Mouse (Mus musculus): ENCODE data around the gene Map6. TPM values are rescaled to one million over a fixed set of nuclear protein-coding genes. Genes with fewer than 3 reads are reported as not detected.

Map6 gene
- polyA plus RNA-seq, 1 experiment from 2014 or later, result 3.2 TPM

- Histone ChIP-seq H3K4me3 (no peak overlapping the region), H3K4me2 (no peak overlapping the region), H3K4me1 (peaks cover 29% of the 10 kb centered on the region), H3K27ac (replicated peaks) (no peak overlapping the region), H3K27me3 (replicated peaks) (no peaks in the 10 kb centered on the region), H3K9ac (no peak overlapping the region; the same call in 1 of the 2 replicates), H3K9me3 (no peaks in the 10 kb centered on the region), H3K36me3 (no peaks in the 10 kb centered on the region)
- WGBS, result 39% methylated on average over 6 of the region's 6 CpGs
- no peak for ATAC-seq (ENCODE audit: extremely low read depth, insufficient number of reproducible peaks, low FRiP score, low TSS enrichment)
Observed at GRCm38 (mm10) chr7:99290925-99291324, 23.7 kb downstream of the Map6 start.

GRCm38 (mm10) chr7:99294198-99294780, 27.0 kb downstream of the Map6 start:
- 83% methylated on average over 2 of the region's 2 CpGs for WGBS
- H3K4me1 ChIP-seq, result peaks cover 27% of the 10 kb centered on the region
- no peak overlapping the region for H3K4me2 ChIP-seq
- H3K27me3 ChIP-seq (replicated peaks), result no peaks in the 10 kb centered on the region
- H3K27ac ChIP-seq (replicated peaks), result no peak overlapping the region
- H3K9me3 ChIP-seq, result no peaks in the 10 kb centered on the region
- no peak overlapping the region for H3K9ac ChIP-seq
- H3K4me3 ChIP-seq, result no peak overlapping the region
- ATAC-seq (ENCODE audit: extremely low read depth, insufficient number of reproducible peaks, low FRiP score, low TSS enrichment), result no peak
- no peaks in the 10 kb centered on the region for H3K36me3 ChIP-seq

GRCm38 (mm10) chr7:99295104-99295503, 27.9 kb downstream of the Map6 start:
- no peaks in the 10 kb centered on the region for H3K9me3 ChIP-seq
- no peak overlapping the region for H3K4me2 ChIP-seq
- no peak for ATAC-seq (ENCODE audit: extremely low read depth, insufficient number of reproducible peaks, low FRiP score, low TSS enrichment)
- no peaks in the 10 kb centered on the region for H3K27me3 ChIP-seq (replicated peaks)
- 60% methylated on average over 8 of the region's 8 CpGs for WGBS
- H3K36me3 ChIP-seq, result no peaks in the 10 kb centered on the region
- no peak overlapping the region for H3K27ac ChIP-seq (replicated peaks)
- H3K4me3 ChIP-seq, result no peak overlapping the region
- no peak overlapping the region for H3K9ac ChIP-seq
- H3K4me1 ChIP-seq, result peaks cover 20% of the 10 kb centered on the region

GRCm38 (mm10) chr7:99300650-99301175, 33.5 kb downstream of the Map6 start:
- Histone ChIP-seq H3K27ac (replicated peaks) (no peak overlapping the region), H3K9ac (no peak overlapping the region), H3K4me3 (no peak overlapping the region), H3K4me1 (peaks cover 18% of the 10 kb centered on the region), H3K4me2 (no peak overlapping the region), H3K9me3 (no peaks in the 10 kb centered on the region), H3K27me3 (replicated peaks) (no peaks in the 10 kb centered on the region), H3K36me3 (no peaks in the 10 kb centered on the region)
- whole genome bisulfite sequencing, result 44% methylated on average over 3 of the region's 3 CpGs
- no peak for ATAC-seq (ENCODE audit: extremely low read depth, insufficient number of reproducible peaks, low FRiP score, low TSS enrichment)

GRCm38 (mm10) chr7:99304029-99304428, 36.8 kb downstream of the Map6 start:
- Histone ChIP-seq H3K27me3 (replicated peaks) (no peaks in the 10 kb centered on the region), H3K36me3 (no peaks in the 10 kb centered on the region), H3K9me3 (no peaks in the 10 kb centered on the region), H3K4me2 (no peak overlapping the region), H3K4me3 (no peak overlapping the region), H3K27ac (replicated peaks) (no peak overlapping the region), H3K4me1 (peaks cover 41% of the 10 kb centered on the region), H3K9ac (peak overlapping the region; percentile 16; the same call in 1 of the 2 replicates)
- no peak for ATAC-seq (ENCODE audit: extremely low read depth, insufficient number of reproducible peaks, low FRiP score, low TSS enrichment)
- 42% methylated on average over 6 of the region's 6 CpGs for WGBS

GRCm38 (mm10) chr7:99304949-99305372, 37.7 kb downstream of the Map6 start:
- no peak for ATAC-seq (ENCODE audit: extremely low read depth, insufficient number of reproducible peaks, low FRiP score, low TSS enrichment)
- peaks cover 41% of the 10 kb centered on the region for H3K4me1 ChIP-seq
- H3K27me3 ChIP-seq (replicated peaks), result no peaks in the 10 kb centered on the region
- no peaks in the 10 kb centered on the region for H3K36me3 ChIP-seq
- no peak overlapping the region for H3K4me2 ChIP-seq
- no peak overlapping the region for H3K27ac ChIP-seq (replicated peaks)
- WGBS, result 58% methylated on average over 5 of the region's 5 CpGs
- no peaks in the 10 kb centered on the region for H3K9me3 ChIP-seq
- H3K4me3 ChIP-seq, result no peak overlapping the region
- H3K9ac ChIP-seq, result no peak overlapping the region

- no peak overlapping the region for H3K4me3 ChIP-seq
- H3K9me3 ChIP-seq, result no peaks in the 10 kb centered on the region
- WGBS, result 70% methylated on average over 4 of the region's 4 CpGs
- H3K4me1 ChIP-seq, result peaks cover 38% of the 10 kb centered on the region
- no peaks in the 10 kb centered on the region for H3K27me3 ChIP-seq (replicated peaks)
- H3K4me2 ChIP-seq, result no peak overlapping the region
- no peak overlapping the region for H3K9ac ChIP-seq
- no peak overlapping the region for H3K27ac ChIP-seq (replicated peaks)
- H3K36me3 ChIP-seq, result no peaks in the 10 kb centered on the region
- ATAC-seq (ENCODE audit: extremely low read depth, insufficient number of reproducible peaks, low FRiP score, low TSS enrichment), result no peak
Observed at GRCm38 (mm10) chr7:99305688-99306087, 38.4 kb downstream of the Map6 start.

- 32% methylated on average over 3 of the region's 3 CpGs for WGBS
- Histone ChIP-seq H3K9me3 (no peaks in the 10 kb centered on the region), H3K9ac (peak overlapping the region; percentile 44; the same call in 1 of the 2 replicates), H3K4me3 (no peak overlapping the region), H3K36me3 (no peaks in the 10 kb centered on the region), H3K4me1 (peaks cover 35% of the 10 kb centered on the region), H3K4me2 (no peak overlapping the region), H3K27me3 (replicated peaks) (no peaks in the 10 kb centered on the region), H3K27ac (replicated peaks) (no peak overlapping the region)
- ATAC-seq (ENCODE audit: extremely low read depth, insufficient number of reproducible peaks, low FRiP score, low TSS enrichment), result no peak
Observed at GRCm38 (mm10) chr7:99306640-99307039, 39.4 kb downstream of the Map6 start.

- no peak for ATAC-seq (ENCODE audit: extremely low read depth, insufficient number of reproducible peaks, low FRiP score, low TSS enrichment)
- H3K4me3 ChIP-seq, result no peak overlapping the region
- H3K27me3 ChIP-seq (replicated peaks), result no peaks in the 10 kb centered on the region
- H3K36me3 ChIP-seq, result no peaks in the 10 kb centered on the region
- 69% methylated on average over 7 of the region's 7 CpGs for WGBS
- no peak overlapping the region for H3K4me2 ChIP-seq
- no peak overlapping the region for H3K9ac ChIP-seq
- peaks cover 39% of the 10 kb centered on the region for H3K4me1 ChIP-seq
- H3K9me3 ChIP-seq, result no peaks in the 10 kb centered on the region
- H3K27ac ChIP-seq (replicated peaks), result no peak overlapping the region
Observed at GRCm38 (mm10) chr7:99311433-99311832, 44.2 kb downstream of the Map6 start.

- Histone ChIP-seq H3K36me3 (no peaks in the 10 kb centered on the region), H3K4me2 (no peak overlapping the region), H3K4me3 (no peak overlapping the region), H3K4me1 (peaks cover 34% of the 10 kb centered on the region), H3K9ac (no peak overlapping the region), H3K27ac (replicated peaks) (no peak overlapping the region), H3K9me3 (no peaks in the 10 kb centered on the region), H3K27me3 (replicated peaks) (peaks cover 6% of the 10 kb centered on the region)
- no peak for ATAC-seq (ENCODE audit: extremely low read depth, insufficient number of reproducible peaks, low FRiP score, low TSS enrichment)
- WGBS, result 32% methylated on average over 4 of the region's 4 CpGs
Observed at GRCm38 (mm10) chr7:99312058-99312457, 44.8 kb downstream of the Map6 start.

GRCm38 (mm10) chr7:99312671-99313143, 45.5 kb downstream of the Map6 start:
- no peak for ATAC-seq (ENCODE audit: extremely low read depth, insufficient number of reproducible peaks, low FRiP score, low TSS enrichment)
- no peaks in the 10 kb centered on the region for H3K36me3 ChIP-seq
- H3K4me3 ChIP-seq, result no peak overlapping the region
- 57% methylated on average over 8 of the region's 8 CpGs for WGBS
- no peak overlapping the region for H3K9ac ChIP-seq
- H3K27me3 ChIP-seq (replicated peaks), result peaks cover 11% of the 10 kb centered on the region
- H3K9me3 ChIP-seq, result no peaks in the 10 kb centered on the region
- peaks cover 28% of the 10 kb centered on the region for H3K4me1 ChIP-seq
- no peak overlapping the region for H3K27ac ChIP-seq (replicated peaks)
- no peak overlapping the region for H3K4me2 ChIP-seq

GRCm38 (mm10) chr7:99313253-99313652, 46.0 kb downstream of the Map6 start:
- no peak overlapping the region for H3K4me2 ChIP-seq
- no peak for ATAC-seq (ENCODE audit: extremely low read depth, insufficient number of reproducible peaks, low FRiP score, low TSS enrichment)
- 67% methylated on average over 8 of the region's 8 CpGs for WGBS
- no peaks in the 10 kb centered on the region for H3K9me3 ChIP-seq
- H3K4me3 ChIP-seq, result no peak overlapping the region
- H3K36me3 ChIP-seq, result no peaks in the 10 kb centered on the region
- no peak overlapping the region for H3K9ac ChIP-seq
- H3K27ac ChIP-seq (replicated peaks), result no peak overlapping the region
- peaks cover 16% of the 10 kb centered on the region for H3K27me3 ChIP-seq (replicated peaks)
- H3K4me1 ChIP-seq, result peaks cover 25% of the 10 kb centered on the region

Data from heart, embryonic 13.5 days (tissue).